Mouse (Mus musculus) megakaryocyte, adult 5-6 weeks (primary cell): ENCODE measurements around the gene Kl. TPM values are rescaled to one million over a fixed set of nuclear protein-coding genes. Genes with fewer than 3 reads are reported as not detected.

Experiments
- ATAC-seq: 2 replicates; pipeline ENCODE4 v1.8.0; 2016; ENCODE audit warnings: mild to moderate bottlenecking, inconsistent platforms; ENCODE audit not compliant: poor library complexity, severe bottlenecking
- total RNA-seq, 2 experiments: library from RNA; stranded (forward) in 1 of 2; stranded (reverse) in 1 of 2; fragments of 153-499, 151-499 nt in 1 of 2; fragments of 221-1000, 200-1000 nt in 1 of 2; gene quantifications; 2 replicates each; pipeline versions ENCODE4 v1.2.3 to v1.2.4; 2015 to 2017

The Kl gene
- total RNA-seq, 2 experiments from 2014 or later, result not detected

DNA sequence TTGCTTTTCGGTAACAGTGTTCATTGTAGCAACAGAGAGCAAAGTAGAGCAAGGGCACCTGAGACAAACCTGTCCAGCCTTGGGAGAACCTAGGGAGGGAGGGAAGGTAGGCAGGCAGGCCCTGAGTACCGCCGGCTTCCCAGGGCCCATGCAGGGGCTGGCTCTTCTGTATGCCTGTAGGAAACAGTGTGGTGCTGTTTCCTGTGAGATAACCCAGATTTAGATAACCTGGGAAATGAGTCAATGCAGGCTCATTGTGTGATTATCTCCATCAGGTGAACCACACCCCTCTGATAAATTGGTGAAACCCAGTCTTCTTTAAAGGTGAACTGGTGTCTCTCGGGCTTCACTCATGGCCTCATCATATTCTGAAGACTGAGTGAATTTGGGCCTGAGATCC lies 73.7 kb downstream of the Kl start:
- ATAC-seq, result no peak

DNA sequence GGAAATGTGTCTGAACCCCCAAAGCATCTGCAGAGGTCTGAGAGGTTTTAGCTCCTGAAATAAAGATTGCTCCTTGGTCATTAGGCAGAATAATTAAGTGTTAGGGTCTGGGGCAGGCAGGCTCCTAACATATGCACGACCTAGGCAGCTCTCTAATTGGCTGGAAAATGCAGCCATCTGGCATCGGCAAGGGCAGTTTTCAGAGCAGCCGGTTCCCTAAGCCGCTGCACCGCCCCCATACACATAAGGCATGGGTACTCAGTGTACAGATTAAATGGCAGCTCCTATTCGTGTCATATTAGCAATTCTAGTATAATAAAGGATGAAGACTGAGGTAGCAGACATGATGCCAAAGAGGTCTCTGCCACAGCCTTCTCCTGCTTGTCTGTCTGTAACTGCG lies 74.8 kb downstream of the Kl start:
- no peak for ATAC-seq

DNA sequence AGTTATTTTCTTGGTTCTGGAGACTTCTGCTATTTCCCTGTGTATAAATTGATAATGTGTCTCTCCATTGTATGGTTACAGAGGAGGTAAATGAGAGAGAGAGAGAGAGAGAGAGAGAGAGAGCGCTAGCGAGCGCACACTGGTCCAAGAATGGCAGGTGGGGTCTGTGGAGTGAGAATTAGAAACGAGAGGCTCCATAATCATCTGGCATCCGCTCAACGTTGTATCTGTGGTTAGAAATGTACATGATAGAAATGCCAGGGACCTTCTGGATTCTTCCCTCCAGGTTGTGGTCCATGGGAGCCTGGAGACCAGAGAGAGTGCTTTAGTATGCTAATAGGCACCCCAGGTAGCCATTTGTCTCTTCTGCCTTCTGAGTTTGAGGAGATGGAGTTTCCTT lies 76.5 kb downstream of the Kl start:
- no peak for ATAC-seq

DNA sequence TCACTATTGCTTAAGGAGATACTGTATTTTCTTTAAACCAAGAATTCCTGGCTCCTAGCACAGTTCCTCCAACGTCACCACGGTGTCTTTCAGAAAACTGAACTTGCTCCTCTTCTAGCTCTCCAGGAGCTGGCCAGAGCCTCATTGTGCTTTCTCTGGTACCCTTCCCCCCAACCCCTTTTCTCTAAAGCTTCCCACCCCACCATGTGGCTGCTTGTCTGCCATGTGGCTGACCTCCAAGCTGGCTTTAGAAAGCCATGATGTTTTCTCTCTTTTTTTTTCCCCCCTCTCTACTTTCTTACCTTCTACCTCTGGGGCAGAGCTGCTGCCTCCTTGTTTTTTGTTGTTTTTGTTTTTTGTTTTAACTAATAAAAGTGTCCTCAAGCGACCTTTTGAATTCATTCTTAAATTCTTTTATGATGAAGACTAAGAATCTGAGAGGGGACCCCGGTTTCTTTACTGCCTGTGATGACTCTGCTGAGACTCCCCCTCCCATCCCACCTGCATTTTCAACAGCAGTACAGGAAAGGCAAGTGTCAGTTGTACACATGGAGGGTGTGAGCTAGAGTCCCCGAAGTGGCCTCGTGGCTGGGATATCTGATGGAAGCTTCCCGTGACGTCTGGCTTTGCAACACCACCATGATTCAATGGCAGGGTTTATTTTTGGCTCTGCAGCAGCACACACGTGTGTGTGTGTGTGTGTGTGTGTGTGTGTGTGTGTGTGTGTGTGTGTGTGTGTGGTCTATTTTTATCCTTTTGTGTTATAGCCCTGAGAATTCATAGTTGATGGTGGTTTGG lies 82.5 kb downstream of the Kl start:
- ATAC-seq, result no peak

DNA sequence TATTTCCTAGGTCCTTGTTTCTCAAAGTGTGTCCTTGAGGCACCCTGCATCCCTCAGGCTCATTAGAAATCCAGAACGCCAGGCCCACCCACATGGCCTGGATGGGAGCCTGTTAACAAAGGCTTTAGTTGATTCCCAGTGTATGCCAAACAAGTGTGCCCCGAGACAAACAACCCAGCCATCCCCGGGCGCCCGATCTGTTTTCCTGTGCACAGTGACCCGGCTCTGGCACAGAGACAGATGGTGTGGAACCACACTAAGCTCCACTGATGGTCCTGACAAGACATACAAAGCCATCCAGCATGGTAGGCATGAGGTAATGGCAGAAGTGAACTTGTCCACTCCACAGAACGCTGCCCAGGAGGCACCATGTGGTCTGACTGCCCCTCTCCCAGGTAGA lies 85.5 kb downstream of the Kl start:
- ATAC-seq, result no peak

- ATAC-seq, result no peak
These were observed 90.5 kb downstream of the Kl start for GRCm38 (mm10) chr5:151042911-151043310.
